Mouse (Mus musculus) embryonic facial prominence, embryonic 12.5 days (tissue): ENCODE data around the gene Fchsd2. TPM values are rescaled to one million over a fixed set of nuclear protein-coding genes. Genes with fewer than 3 reads are reported as not detected.
"Not testable (repeated sequence)": the region's sequence is repeated elsewhere in the genome, so short reads cannot be mapped to it uniquely, and the experiment has no call there.

ENCODE experiments used
- ATAC-seq: fragments of 200-750 bp; cut with Nextera tagmentation; 2 replicates; pipeline ENCODE4 v1.8.0; 2017; ENCODE audit not compliant: insufficient number of reproducible peaks, insufficient read depth, low FRiP score, low TSS enrichment
- H3K27ac ChIP-seq: fragments of 300-500 bp; sonication (generic); 2 replicates; pipeline ENCODE4 v1.5.1; 2016; ENCODE audit warnings: mild to moderate bottlenecking
- H3K27me3 ChIP-seq: fragments of 300-500 bp; sonication (generic); 2 replicates; pipeline ENCODE4 v1.6.1; 2016; ENCODE audit warnings: mild to moderate bottlenecking, moderate library complexity
- H3K36me3 ChIP-seq: fragments of 300-500 bp; sonication (generic); 2 replicates; pipeline ENCODE4 v1.6.1; 2016; ENCODE audit warnings: mild to moderate bottlenecking
- H3K4me1 ChIP-seq: fragments of 300-500 bp; sonication (generic); 2 replicates; pipeline ENCODE4 v1.6.1; 2016
- H3K4me2 ChIP-seq: fragments of 300-500 bp; sonication (generic); replicated peaks from 2 replicates; pipeline ENCODE4 v1.6.1; 2016; ENCODE audit warnings: mild to moderate bottlenecking, moderate library complexity
- H3K4me3 ChIP-seq: fragments of 300-500 bp; sonication (generic); 2 replicates; pipeline ENCODE4 v1.5.1; 2016; ENCODE audit warnings: mild to moderate bottlenecking
- H3K9ac ChIP-seq: fragments of 300-500 bp; sonication (generic); 2 replicates; pipeline ENCODE4 v1.6.1; 2016; ENCODE audit warnings: mild to moderate bottlenecking, moderate library complexity
- H3K9me3 ChIP-seq: fragments of 300-500 bp; sonication (generic); 2 replicates; pipeline ENCODE4 v1.6.1; 2016; ENCODE audit warnings: mild to moderate bottlenecking, moderate library complexity
- WGBS: fragments of 180-500 bp; shearing (Covaris S2); methylation state at CpG from one replicate; pipeline ENCODE4 v1.1.7; 2016; 5-methylcytosine and 5-hydroxymethylcytosine counted together
- polyA plus RNA-seq: library from polyadenylated mRNA; unstranded; fragments of >200 nt; fragmentation: Nextera tagmentation; extraction: Ambion mirVana; gene quantifications from 2 replicates; pipeline ENCODE4 v1.2.1, GENCODE M21; 2016

Gene Fchsd2
- polyA plus RNA-seq, 1 experiment from 2014 or later: 29.4 TPM

- Histone ChIP-seq H3K4me1 (no peaks in the 10 kb centered on the region), H3K4me3 (no peak overlapping the region), H3K9me3 (no peaks in the 10 kb centered on the region), H3K4me2 (no peak overlapping the region), H3K27ac (no peak overlapping the region), H3K36me3 (no peaks in the 10 kb centered on the region), H3K27me3 (no peaks in the 10 kb centered on the region), H3K9ac (no peak overlapping the region)
- ATAC-seq: no peak
- 82% methylated on average over 4 of the region's 4 CpGs for WGBS
Observed at GRCm38 (mm10) chr7:101128536-101128935, 35.9 kb downstream of the Fchsd2 start.

- WGBS: 90% methylated on average over 3 of the region's 3 CpGs
Observed at GRCm38 (mm10) chr7:101130646-101131045, 38.0 kb downstream of the Fchsd2 start.

GRCm38 (mm10) chr7:101131281-101131680, 38.6 kb downstream of the Fchsd2 start:
- Histone ChIP-seq H3K27ac (no peak overlapping the region), H3K9me3 (no peaks in the 10 kb centered on the region), H3K27me3 (no peaks in the 10 kb centered on the region), H3K36me3 (no peaks in the 10 kb centered on the region), H3K4me1 (no peaks in the 10 kb centered on the region), H3K4me2 (no peak overlapping the region), H3K9ac (no peak overlapping the region), H3K4me3 (no peak overlapping the region)
- ATAC-seq: no peak
- WGBS: 78% methylated on average over 6 of the region's 6 CpGs

More at GRCm38 (mm10) chr7:101130646-101131045, 38.0 kb downstream of the Fchsd2 start:
- no peak overlapping the region for H3K4me3 ChIP-seq
- H3K4me2 ChIP-seq: no peak overlapping the region
- no peak overlapping the region for H3K27ac ChIP-seq
- H3K4me1 ChIP-seq: no peaks in the 10 kb centered on the region
- H3K9ac ChIP-seq: no peak overlapping the region
- H3K27me3 ChIP-seq: no peaks in the 10 kb centered on the region
- no peak for ATAC-seq
- H3K9me3 ChIP-seq: no peaks in the 10 kb centered on the region
- no peaks in the 10 kb centered on the region for H3K36me3 ChIP-seq

- H3K27me3 ChIP-seq: no peaks in the 10 kb centered on the region
- no peak overlapping the region for H3K4me2 ChIP-seq
- H3K4me3 ChIP-seq: no peak overlapping the region
- no peak overlapping the region for H3K27ac ChIP-seq
- no peaks in the 10 kb centered on the region for H3K4me1 ChIP-seq
- 96% methylated on average over 2 of the region's 2 CpGs for WGBS
- ATAC-seq: no peak
- no peak overlapping the region for H3K9ac ChIP-seq
- no peaks in the 10 kb centered on the region for H3K9me3 ChIP-seq
- H3K36me3 ChIP-seq: no peaks in the 10 kb centered on the region
Observed at GRCm38 (mm10) chr7:101133591-101133990, 40.9 kb downstream of the Fchsd2 start.

- no peak overlapping the region for H3K9ac ChIP-seq
- H3K36me3 ChIP-seq: no peaks in the 10 kb centered on the region
- no peaks in the 10 kb centered on the region for H3K4me1 ChIP-seq
- H3K27ac ChIP-seq: no peak overlapping the region
- no peak overlapping the region for H3K4me2 ChIP-seq
- ATAC-seq: no peak
- H3K9me3 ChIP-seq: no peaks in the 10 kb centered on the region
- no peak overlapping the region for H3K4me3 ChIP-seq
- no peaks in the 10 kb centered on the region for H3K27me3 ChIP-seq
- 100% methylated on average over 2 of the region's 2 CpGs for WGBS
Observed at GRCm38 (mm10) chr7:101134117-101134516, 41.5 kb downstream of the Fchsd2 start.

- Histone ChIP-seq H3K9ac (no peak overlapping the region), H3K27me3 (no peaks in the 10 kb centered on the region), H3K27ac (no peak overlapping the region), H3K4me2 (no peak overlapping the region), H3K36me3 (peaks cover 7% of the 10 kb centered on the region; the same call in 1 of the 2 replicates), H3K4me1 (no peaks in the 10 kb centered on the region), H3K9me3 (no peaks in the 10 kb centered on the region), H3K4me3 (no peak overlapping the region)
- 69% methylated on average over 1 of the region's 1 CpGs for WGBS
- ATAC-seq: no peak
Observed at GRCm38 (mm10) chr7:101138819-101139218, 46.2 kb downstream of the Fchsd2 start.

- 51% methylated on average over 2 of the region's 2 CpGs for WGBS
- Histone ChIP-seq H3K4me3 (no peak overlapping the region), H3K36me3 (peaks cover 7% of the 10 kb centered on the region; the same call in 1 of the 2 replicates), H3K4me2 (no peak overlapping the region), H3K27ac (no peak overlapping the region), H3K4me1 (no peaks in the 10 kb centered on the region), H3K27me3 (no peaks in the 10 kb centered on the region), H3K9me3 (no peaks in the 10 kb centered on the region), H3K9ac (no peak overlapping the region)
- ATAC-seq: no peak
Observed at GRCm38 (mm10) chr7:101142907-101143306, 50.2 kb downstream of the Fchsd2 start.

GRCm38 (mm10) chr7:101144222-101144621, 51.6 kb downstream of the Fchsd2 start:
- H3K27ac ChIP-seq: no peak overlapping the region
- H3K36me3 ChIP-seq: peaks cover 7% of the 10 kb centered on the region; the same call in 1 of the 2 replicates
- no peak overlapping the region for H3K4me3 ChIP-seq
- no peaks in the 10 kb centered on the region for H3K27me3 ChIP-seq
- H3K4me2 ChIP-seq: no peak overlapping the region
- H3K9me3 ChIP-seq: no peaks in the 10 kb centered on the region
- WGBS: 88% methylated on average over 2 of the region's 2 CpGs
- no peak overlapping the region for H3K9ac ChIP-seq
- H3K4me1 ChIP-seq: no peaks in the 10 kb centered on the region
- ATAC-seq: no peak

GRCm38 (mm10) chr7:101149039-101149438, 56.4 kb downstream of the Fchsd2 start:
- no peaks in the 10 kb centered on the region for H3K27me3 ChIP-seq
- no peak overlapping the region for H3K4me2 ChIP-seq
- no peak overlapping the region for H3K9ac ChIP-seq
- H3K4me3 ChIP-seq: no peak overlapping the region
- no peaks in the 10 kb centered on the region for H3K36me3 ChIP-seq
- no peaks in the 10 kb centered on the region for H3K4me1 ChIP-seq
- no peaks in the 10 kb centered on the region for H3K9me3 ChIP-seq
- ATAC-seq: no peak
- H3K27ac ChIP-seq: no peak overlapping the region
- WGBS: 74% methylated on average over 3 of the region's 3 CpGs

GRCm38 (mm10) chr7:101154883-101155282, 62.2 kb downstream of the Fchsd2 start:
- not testable (repeated sequence) for H3K4me2 ChIP-seq, H3K9ac ChIP-seq, H3K4me1 ChIP-seq, H3K9me3 ChIP-seq, H3K27me3 ChIP-seq, ATAC-seq, H3K27ac ChIP-seq, H3K36me3 ChIP-seq, H3K4me3 ChIP-seq
- WGBS: 96% methylated on average over 15 of the region's 15 CpGs

GRCm38 (mm10) chr7:101155284-101155683, 62.6 kb downstream of the Fchsd2 start:
- Histone ChIP-seq H3K4me2 (no peak overlapping the region), H3K4me3 (no peak overlapping the region), H3K27ac (no peak overlapping the region), H3K4me1 (0 out of 2 replicates have a peak, but pooled peaks cover 3% of the 10 kb centered on the region), H3K36me3 (no peaks in the 10 kb centered on the region), H3K9me3 (no peaks in the 10 kb centered on the region), H3K27me3 (no peaks in the 10 kb centered on the region), H3K9ac (no peak overlapping the region)
- 95% methylated on average over 3 of the region's 3 CpGs for WGBS
- no peak for ATAC-seq

- Histone ChIP-seq H3K9me3 (no peaks in the 10 kb centered on the region), H3K4me1 (no peaks in the 10 kb centered on the region), H3K27ac (no peak overlapping the region), H3K27me3 (no peaks in the 10 kb centered on the region), H3K4me2 (no peak overlapping the region), H3K9ac (no peak overlapping the region), H3K36me3 (no peaks in the 10 kb centered on the region), H3K4me3 (no peak overlapping the region)
- ATAC-seq: no peak
- 61% methylated on average over 2 of the region's 2 CpGs for WGBS
Observed at GRCm38 (mm10) chr7:101160266-101160665, 67.6 kb downstream of the Fchsd2 start.

GRCm38 (mm10) chr7:101162781-101163180, 70.1 kb downstream of the Fchsd2 start:
- 86% methylated on average over 1 of the region's 1 CpGs for WGBS
- H3K9me3 ChIP-seq: no peaks in the 10 kb centered on the region

More at GRCm38 (mm10) chr7:101162781-101163180, 70.1 kb downstream of the Fchsd2 start:
- Histone ChIP-seq H3K27me3 (no peaks in the 10 kb centered on the region), H3K4me1 (no peaks in the 10 kb centered on the region), H3K4me3 (no peak overlapping the region), H3K4me2 (no peak overlapping the region), H3K9ac (no peak overlapping the region), H3K36me3 (no peaks in the 10 kb centered on the region), H3K27ac (no peak overlapping the region)
- ATAC-seq: no peak
